Mouse (Mus musculus) embryonic facial prominence, embryonic 12.5 days (tissue): ENCODE results near the gene 1700017B05Rik. TPM values are rescaled to one million over a fixed set of nuclear protein-coding genes. Genes with fewer than 3 reads are reported as not detected.
A peak's percentile ranks its signal among the peaks of the same experiment; 100 is the strongest.

Experiments
- ATAC-seq: fragments of 200-750 bp; cut with Nextera tagmentation; 2 replicates; pipeline ENCODE4 v1.8.0; 2017; ENCODE audit not compliant: insufficient number of reproducible peaks, insufficient read depth, low FRiP score, low TSS enrichment
- H3K27ac ChIP-seq: fragments of 300-500 bp; sonication (generic); 2 replicates; pipeline ENCODE4 v1.5.1; 2016; ENCODE audit warnings: mild to moderate bottlenecking
- H3K27me3 ChIP-seq: fragments of 300-500 bp; sonication (generic); 2 replicates; pipeline ENCODE4 v1.6.1; 2016; ENCODE audit warnings: mild to moderate bottlenecking, moderate library complexity
- H3K36me3 ChIP-seq: fragments of 300-500 bp; sonication (generic); 2 replicates; pipeline ENCODE4 v1.6.1; 2016; ENCODE audit warnings: mild to moderate bottlenecking
- H3K4me1 ChIP-seq: fragments of 300-500 bp; sonication (generic); 2 replicates; pipeline ENCODE4 v1.6.1; 2016
- H3K4me2 ChIP-seq: fragments of 300-500 bp; sonication (generic); replicated peaks from 2 replicates; pipeline ENCODE4 v1.6.1; 2016; ENCODE audit warnings: mild to moderate bottlenecking, moderate library complexity
- H3K4me3 ChIP-seq: fragments of 300-500 bp; sonication (generic); 2 replicates; pipeline ENCODE4 v1.5.1; 2016; ENCODE audit warnings: mild to moderate bottlenecking
- H3K9ac ChIP-seq: fragments of 300-500 bp; sonication (generic); 2 replicates; pipeline ENCODE4 v1.6.1; 2016; ENCODE audit warnings: mild to moderate bottlenecking, moderate library complexity
- H3K9me3 ChIP-seq: fragments of 300-500 bp; sonication (generic); 2 replicates; pipeline ENCODE4 v1.6.1; 2016; ENCODE audit warnings: mild to moderate bottlenecking, moderate library complexity
- WGBS: fragments of 180-500 bp; shearing (Covaris S2); methylation state at CpG from one replicate; pipeline ENCODE4 v1.1.7; 2016; 5-methylcytosine and 5-hydroxymethylcytosine counted together
- polyA plus RNA-seq: library from polyadenylated mRNA; unstranded; fragments of >200 nt; fragmentation: Nextera tagmentation; extraction: Ambion mirVana; gene quantifications from 2 replicates; pipeline ENCODE4 v1.2.1, GENCODE M21; 2016

The 1700017B05Rik gene
- polyA plus RNA-seq, 1 experiment from 2014 or later, result 18.7 TPM

- H3K4me3 ChIP-seq, result no peak overlapping the region
- no peaks in the 10 kb centered on the region for H3K27me3 ChIP-seq
- 0 out of 2 replicates have a peak overlapping the region, but pooled peaks have one; percentile 1 for H3K9ac ChIP-seq
- no peak for ATAC-seq
- WGBS, result 93% methylated on average over 11 of the region's 11 CpGs
- no peak overlapping the region for H3K4me2 ChIP-seq
- H3K36me3 ChIP-seq, result peaks cover 60% of the 10 kb centered on the region
- peaks cover 14% of the 10 kb centered on the region for H3K4me1 ChIP-seq
- no peaks in the 10 kb centered on the region for H3K9me3 ChIP-seq
- no peak overlapping the region for H3K27ac ChIP-seq
These were observed 5.6 kb downstream of the 1700017B05Rik start for GRCm38 (mm10) chr9:57256861-57257260.

- 96% methylated on average over 20 of the region's 20 CpGs for WGBS
- H3K36me3 ChIP-seq, result peaks cover 64% of the 10 kb centered on the region
- H3K4me2 ChIP-seq, result no peak overlapping the region
- H3K9ac ChIP-seq, result no peak overlapping the region
- no peak overlapping the region for H3K4me3 ChIP-seq
- H3K27me3 ChIP-seq, result no peaks in the 10 kb centered on the region
- no peak overlapping the region for H3K27ac ChIP-seq
- no peak for ATAC-seq
- H3K4me1 ChIP-seq, result peaks cover 14% of the 10 kb centered on the region
- H3K9me3 ChIP-seq, result no peaks in the 10 kb centered on the region
These were observed 6.1 kb downstream of the 1700017B05Rik start for GRCm38 (mm10) chr9:57256309-57256708.

- no peak overlapping the region for H3K4me3 ChIP-seq
- no peak for ATAC-seq
- no peaks in the 10 kb centered on the region for H3K9me3 ChIP-seq
- peaks cover 75% of the 10 kb centered on the region for H3K36me3 ChIP-seq
- WGBS, result 70% methylated on average over 9 of the region's 9 CpGs
- no peak overlapping the region for H3K9ac ChIP-seq
- 0 out of 2 replicates have a peak, but pooled peaks cover 3% of the 10 kb centered on the region for H3K4me1 ChIP-seq
- H3K27me3 ChIP-seq, result no peaks in the 10 kb centered on the region
- no peak overlapping the region for H3K4me2 ChIP-seq
- H3K27ac ChIP-seq, result no peak overlapping the region
These were observed 7.5 kb downstream of the 1700017B05Rik start for GRCm38 (mm10) chr9:57254823-57255495.

GRCm38 (mm10) chr9:57254061-57254460 lies 8.4 kb downstream of the 1700017B05Rik start:
- H3K27me3 ChIP-seq, result no peaks in the 10 kb centered on the region
- H3K27ac ChIP-seq, result no peak overlapping the region
- no peak overlapping the region for H3K9ac ChIP-seq
- WGBS, result 86% methylated on average over 7 of the region's 7 CpGs
- H3K4me1 ChIP-seq, result 0 out of 2 replicates have a peak, but pooled peaks cover 3% of the 10 kb centered on the region
- ATAC-seq, result no peak
- H3K4me2 ChIP-seq, result no peak overlapping the region
- no peaks in the 10 kb centered on the region for H3K9me3 ChIP-seq
- peaks cover 74% of the 10 kb centered on the region for H3K36me3 ChIP-seq
- H3K4me3 ChIP-seq, result no peak overlapping the region

- Histone ChIP-seq H3K36me3 (peaks cover 45% of the 10 kb centered on the region), H3K4me1 (0 out of 2 replicates have a peak, but pooled peaks cover 3% of the 10 kb centered on the region), H3K9ac (no peak overlapping the region), H3K9me3 (no peaks in the 10 kb centered on the region), H3K27ac (no peak overlapping the region), H3K4me3 (no peak overlapping the region), H3K4me2 (no peak overlapping the region), H3K27me3 (no peaks in the 10 kb centered on the region)
- WGBS, result 94% methylated on average over 2 of the region's 2 CpGs
- no peak for ATAC-seq
These were observed 11.3 kb downstream of the 1700017B05Rik start for GRCm38 (mm10) chr9:57251139-57251538.

GRCm38 (mm10) chr9:57250026-57250425 lies 12.4 kb downstream of the 1700017B05Rik start:
- no peak overlapping the region for H3K4me3 ChIP-seq
- 89% methylated on average over 4 of the region's 4 CpGs for WGBS
- no peaks in the 10 kb centered on the region for H3K27me3 ChIP-seq
- H3K36me3 ChIP-seq, result peaks cover 41% of the 10 kb centered on the region
- H3K4me1 ChIP-seq, result 0 out of 2 replicates have a peak, but pooled peaks cover 3% of the 10 kb centered on the region
- H3K9me3 ChIP-seq, result no peaks in the 10 kb centered on the region
- no peak overlapping the region for H3K9ac ChIP-seq
- no peak overlapping the region for H3K27ac ChIP-seq
- ATAC-seq, result no peak
- no peak overlapping the region for H3K4me2 ChIP-seq

GRCm38 (mm10) chr9:57248030-57248942 lies 14.1 kb downstream of the 1700017B05Rik start:
- Histone ChIP-seq H3K27me3 (no peaks in the 10 kb centered on the region), H3K4me3 (no peak overlapping the region), H3K9ac (no peak overlapping the region), H3K4me1 (0 out of 2 replicates have a peak, but pooled peaks cover 3% of the 10 kb centered on the region), H3K9me3 (no peaks in the 10 kb centered on the region), H3K36me3 (peaks cover 29% of the 10 kb centered on the region), H3K27ac (no peak overlapping the region), H3K4me2 (no peak overlapping the region)
- no peak for ATAC-seq
- 67% methylated on average over 7 of the region's 7 CpGs for WGBS

GRCm38 (mm10) chr9:57247201-57247671 lies 15.2 kb downstream of the 1700017B05Rik start:
- Histone ChIP-seq H3K36me3 (peaks cover 19% of the 10 kb centered on the region), H3K4me3 (no peak overlapping the region), H3K4me2 (no peak overlapping the region), H3K27me3 (no peaks in the 10 kb centered on the region), H3K9me3 (no peaks in the 10 kb centered on the region), H3K27ac (no peak overlapping the region), H3K9ac (no peak overlapping the region), H3K4me1 (0 out of 2 replicates have a peak, but pooled peaks cover 3% of the 10 kb centered on the region)
- ATAC-seq, result no peak
- 76% methylated on average over 8 of the region's 8 CpGs for WGBS

- Histone ChIP-seq H3K27me3 (no peaks in the 10 kb centered on the region), H3K36me3 (peaks cover 12% of the 10 kb centered on the region; the same call in 1 of the 2 replicates), H3K9me3 (no peaks in the 10 kb centered on the region), H3K4me1 (no peaks in the 10 kb centered on the region), H3K9ac (no peak overlapping the region), H3K27ac (no peak overlapping the region), H3K4me3 (no peak overlapping the region), H3K4me2 (no peak overlapping the region)
- ATAC-seq, result no peak
- WGBS, result 87% methylated on average over 5 of the region's 5 CpGs
These were observed 15.9 kb downstream of the 1700017B05Rik start for GRCm38 (mm10) chr9:57246482-57246881.

- H3K27ac ChIP-seq, result no peak overlapping the region
- 31% methylated on average over 7 of the region's 7 CpGs for WGBS
- H3K4me1 ChIP-seq, result no peaks in the 10 kb centered on the region
- H3K9ac ChIP-seq, result no peak overlapping the region
- ATAC-seq, result no peak
- H3K4me2 ChIP-seq, result no peak overlapping the region
- H3K9me3 ChIP-seq, result no peaks in the 10 kb centered on the region
- H3K36me3 ChIP-seq, result no peaks in the 10 kb centered on the region
- no peak overlapping the region for H3K4me3 ChIP-seq
- H3K27me3 ChIP-seq, result no peaks in the 10 kb centered on the region
These were observed 18.2 kb downstream of the 1700017B05Rik start for GRCm38 (mm10) chr9:57244106-57244685.

- H3K27ac ChIP-seq, result no peak overlapping the region
- no peaks in the 10 kb centered on the region for H3K9me3 ChIP-seq
- no peak overlapping the region for H3K9ac ChIP-seq
- H3K27me3 ChIP-seq, result no peaks in the 10 kb centered on the region
- no peak overlapping the region for H3K4me3 ChIP-seq
- no peaks in the 10 kb centered on the region for H3K4me1 ChIP-seq
- no peak for ATAC-seq
- 52% methylated on average over 5 of the region's 5 CpGs for WGBS
- H3K4me2 ChIP-seq, result no peak overlapping the region
- H3K36me3 ChIP-seq, result no peaks in the 10 kb centered on the region
These were observed 19.5 kb downstream of the 1700017B05Rik start for GRCm38 (mm10) chr9:57242916-57243315.
